In the genomic region with DNA sequence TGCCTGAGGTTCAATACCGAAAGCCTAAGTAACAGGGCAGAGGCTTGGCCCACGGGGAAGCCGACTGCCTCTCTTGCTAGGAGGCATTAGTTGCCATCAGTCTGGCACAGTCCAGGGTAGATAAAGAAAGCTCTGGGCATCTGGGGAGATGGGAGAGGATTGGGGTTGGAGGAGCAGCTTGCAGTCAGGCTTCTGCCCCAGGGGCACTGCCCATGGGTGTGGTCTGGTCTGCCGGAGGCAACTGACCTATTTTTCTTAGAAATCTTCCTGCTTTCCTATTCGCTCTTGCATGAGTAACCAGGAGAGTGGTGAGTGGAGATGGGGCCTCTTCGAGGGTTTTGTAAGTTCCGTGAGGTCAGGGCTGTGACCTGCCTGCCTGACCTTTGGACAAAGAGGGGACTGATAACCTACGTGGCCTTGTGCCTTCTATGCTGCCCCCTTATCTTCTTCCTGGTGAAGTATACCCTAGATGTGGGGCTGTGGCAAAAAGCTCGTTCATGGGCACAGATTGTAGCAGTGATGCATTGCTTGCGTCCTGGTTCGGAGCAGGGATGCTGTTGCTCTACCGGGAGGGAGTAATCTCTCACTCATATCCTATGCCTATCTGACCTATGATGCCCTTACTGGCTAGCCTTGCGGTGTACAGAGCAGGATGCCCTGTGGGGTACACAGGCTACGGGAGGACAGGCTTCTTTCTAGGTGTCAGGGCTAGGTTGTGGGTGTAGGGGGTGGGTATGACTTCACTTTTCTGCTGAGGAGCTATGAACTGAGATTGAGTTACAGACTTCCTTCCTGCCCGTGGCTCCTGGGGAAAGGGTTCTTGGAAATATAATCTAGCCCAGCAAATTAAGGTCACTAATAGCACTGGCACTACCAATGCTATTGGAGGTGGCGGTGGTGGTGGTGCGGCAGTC, we compare ENCODE assay signal across 1 mouse cellular context.
TF ChIP-seq lines count a peak whose summit lies in the region.

No protein-coding gene starts in this region.

TF ChIP-seq in CH12.LX, 34 proteins besides CTCF, POLR2A, EP300 and RAD21:
- TF ChIP-seq TCF12 (IDR thresholded peaks at IDR 0.05; ENCODE audit: low read depth, low read length) (peak; percentile 9; the same call in 1 of the 2 replicates), MAZ (IDR thresholded peaks at IDR 0.05; ENCODE audit: low read depth, low read length) (no peak), ZKSCAN1 (IDR thresholded peaks at IDR 0.05; ENCODE audit: borderline replicate concordance, low read depth, low read length) (no peak), MEF2A (IDR thresholded peaks at IDR 0.05; ENCODE audit: borderline replicate concordance, low read depth, low read length) (peak; percentile 59; the same call in 1 of the 2 replicates), HCFC1 (IDR thresholded peaks at IDR 0.05; ENCODE audit: low read depth, low read length) (peak; percentile 40; the same call in 1 of the 2 replicates), KAT2A (IDR thresholded peaks at IDR 0.05; ENCODE audit: insufficient replicate concordance, low read length) (0 out of 2 replicates have a peak, but pooled peaks have one; percentile 13), UBTF (IDR thresholded peaks at IDR 0.05; ENCODE audit: low read depth, low read length) (no peak; the same call in 1 of the 2 replicates), MAFK (IDR thresholded peaks at IDR 0.05; ENCODE audit: insufficient replicate concordance, low read length) (no peak), ZMIZ1 (IDR thresholded peaks at IDR 0.05; ENCODE audit: low read depth, low read length) (peak; percentile 71; the same call in 1 of the 2 replicates), ZNF384 (IDR thresholded peaks at IDR 0.05; ENCODE audit: low read depth, low read length) (no peak), ETS1 (conservative IDR thresholded peaks at IDR 0.05; ENCODE audit: low read depth, low read length) (peak; percentile 61), POLR2AphosphoS2 (IDR thresholded peaks at IDR 0.05; ENCODE audit: low read depth, low read length) (peak; percentile 50; the same call in 1 of the 2 replicates), MXI1 (IDR thresholded peaks at IDR 0.05; ENCODE audit: low read depth, low read length) (no peak; the same call in 1 of the 2 replicates), GABPA (IDR thresholded peaks at IDR 0.05; ENCODE audit: insufficient replicate concordance, low read depth, low read length) (no peak), BHLHE40 (IDR thresholded peaks at IDR 0.05; ENCODE audit: low read depth, low read length) (peak; percentile 49; the same call in 1 of the 2 replicates), MAX (IDR thresholded peaks at IDR 0.05; ENCODE audit: low read length) (peak; percentile 25; the same call in 1 of the 2 replicates), IRF4 (IDR thresholded peaks at IDR 0.05; ENCODE audit: low read depth, low read length) (peak; percentile 32), JUND (conservative IDR thresholded peaks at IDR 0.05; ENCODE audit: low read depth, low read length) (no peak), NRF1 (IDR thresholded peaks at IDR 0.05; ENCODE audit: low read depth, low read length) (no peak), USF2 (conservative IDR thresholded peaks at IDR 0.05; ENCODE audit: low read depth, low read length) (no peak), PAX5 (IDR thresholded peaks at IDR 0.05; ENCODE audit: low read length) (no peak), SIN3A (IDR thresholded peaks at IDR 0.05; ENCODE audit: low read length) (peak; percentile 73), CHD2 (IDR thresholded peaks at IDR 0.05; ENCODE audit: low read length) (no peak; the same call in 1 of the 2 replicates), USF1 (IDR thresholded peaks at IDR 0.05; ENCODE audit: low read depth, low read length) (no peak), JUN (IDR thresholded peaks at IDR 0.05; ENCODE audit: insufficient read depth, low read depth, low read length) (no peak), SMC3 (IDR thresholded peaks at IDR 0.05; ENCODE audit: low read depth, low read length) (no peak), ELF1 (IDR thresholded peaks at IDR 0.05; ENCODE audit: low read depth, low read length) (no peak), NELFE (IDR thresholded peaks at IDR 0.05; ENCODE audit: low read depth, low read length) (peak; percentile 58; the same call in 1 of the 2 replicates), RCOR1 (conservative IDR thresholded peaks at IDR 0.05; ENCODE audit: low read depth, low read length) (no peak), ZC3H11A (IDR thresholded peaks at IDR 0.05; ENCODE audit: low read depth, low read length) (no peak), CHD1 (IDR thresholded peaks at IDR 0.05; ENCODE audit: low read depth, low read length) (peak; percentile 66), E2F4 (IDR thresholded peaks at IDR 0.05; ENCODE audit: insufficient replicate concordance, low read depth, low read length) (no peak), TBP (conservative IDR thresholded peaks at IDR 0.05; ENCODE audit: low read depth, low read length) (peak; percentile 77), MYC (IDR thresholded peaks at IDR 0.05; ENCODE audit: low read depth, low read length) (0 out of 2 replicates have a peak, but pooled peaks have one; percentile 38)
